Mouse (Mus musculus) liver, embryonic 14.5 days (tissue): ENCODE measurements around the gene Ppp1r18. TPM values are rescaled to one million over a fixed set of nuclear protein-coding genes. Genes with fewer than 3 reads are reported as not detected.

Source experiments
- ATAC-seq: fragments of 200-750 bp; cut with Nextera tagmentation; 2 replicates; pipeline ENCODE4 v1.8.0; 2017; ENCODE audit warnings: moderate number of reproducible peaks, mild to moderate bottlenecking, moderate library complexity; ENCODE audit not compliant: insufficient read depth
- DNase-seq, 3 experiments: peaks; one replicate each; pipeline ENCODE4 v3.0.0-alpha.2; 2012 to 2013; ENCODE audit warnings: low read depth in 3 of 3, low spot score in 3 of 3
- H3K27ac ChIP-seq: fragments of 300-500 bp; sonication (generic); 2 replicates; pipeline ENCODE4 v1.5.1; 2014; ENCODE audit warnings: moderate library complexity, mild to moderate bottlenecking, control low read depth, inconsistent platforms
- H3K27me3 ChIP-seq: fragments of 300-500 bp; sonication (generic); 2 replicates; pipeline ENCODE4 v1.6.1; 2014; ENCODE audit warnings: mild to moderate bottlenecking, low read length, moderate library complexity; ENCODE audit not compliant: control insufficient read depth, insufficient read depth
- H3K36me3 ChIP-seq: fragments of 300-500 bp; sonication (generic); replicated peaks from 2 replicates; pipeline ENCODE4 v1.6.1; 2014; ENCODE audit warnings: low read depth; ENCODE audit not compliant: control insufficient read depth, insufficient read depth
- H3K4me1 ChIP-seq, 2 experiments: fragments of 200-500 bp in 1 of 2; fragments of 300-500 bp in 1 of 2; sonication (generic) in 1 of 2; replicated peaks; 2 replicates each; pipeline ENCODE4 v1.6.1; 2012 to 2014; ENCODE audit warnings: antibody characterized with exemption in 1 of 2, inconsistent platforms in 1 of 2, low read length in 1 of 2; ENCODE audit not compliant: control insufficient read depth in 2 of 2, insufficient read depth in 2 of 2
- H3K4me2 ChIP-seq: fragments of 300-500 bp; sonication (generic); 2 replicates; pipeline ENCODE4 v1.6.1; 2014; ENCODE audit warnings: low read depth, mild to moderate bottlenecking, control low read depth, moderate library complexity
- H3K4me3 ChIP-seq, 2 experiments: fragments of 200-500 bp in 1 of 2; fragments of 300-500 bp in 1 of 2; sonication (generic) in 1 of 2; 2 replicates each; pipeline ENCODE4 v1.5.1; 2012 to 2014; ENCODE audit warnings: low read depth in 2 of 2, low read length in 2 of 2, mild to moderate bottlenecking in 2 of 2, control low read depth in 1 of 2, inconsistent platforms in 1 of 2, moderate library complexity in 1 of 2; ENCODE audit not compliant: insufficient read depth in 1 of 2
- H3K9ac ChIP-seq: fragments of 300-500 bp; sonication (generic); replicated peaks from 2 replicates; pipeline ENCODE4 v1.6.1; 2014; ENCODE audit warnings: mild to moderate bottlenecking, control low read depth, moderate library complexity
- H3K9me3 ChIP-seq: fragments of 300-500 bp; sonication (generic); 2 replicates; pipeline ENCODE4 v1.6.1; 2016; ENCODE audit warnings: low read length, mixed read lengths; ENCODE audit not compliant: control insufficient read depth
- CTCF ChIP-seq: IDR thresholded peaks from 2 replicates; pipeline ENCODE4 v1.5.1; 2016; ENCODE audit warnings: antibody characterized with exemption, low read depth, control low read depth
- EP300 ChIP-seq: IDR thresholded peaks from 2 replicates; pipeline ENCODE4 v1.6.1; 2016; ENCODE audit warnings: antibody characterized with exemption, low read depth
- WGBS: fragments of 180-500 bp; shearing (Covaris S2); extraction: QIAGEN DNeasy Blood & Tissue Kit; methylation state at CpG from one replicate; pipeline ENCODE4 v1.1.7; 2014; ENCODE audit not compliant: insufficient replicate concordance; 5-methylcytosine and 5-hydroxymethylcytosine counted together
- polyA plus RNA-seq, 2 experiments: library from polyadenylated mRNA; depleted of rRNA in 1 of 2; stranded (reverse) in 1 of 2; unstranded in 1 of 2; fragments of >200 nt; fragmentation: Nextera tagmentation in 1 of 2; extraction: Ambion mirVana in 1 of 2; gene quantifications; 2 replicates each; pipeline versions ENCODE4 v1.2.1 to v1.2.3; 2012 to 2014

Gene Ppp1r18
- polyA plus RNA-seq, 2 experiments, result 8.2 to 8.7 TPM

- WGBS, result under 1% methylated on average over 62 of the region's 62 CpGs
- ATAC-seq, result peak; percentile 43
- peak in 1 of 3 experiments; percentile 79 for DNase-seq
- H3K4me2 ChIP-seq, result peak within 1 kb of the TSS; percentile 97
- peaks cover 35 to 44% of the 10 kb centered on the region in 2 experiments for H3K4me1 ChIP-seq
- H3K36me3 ChIP-seq, result peaks cover 4% of the 10 kb centered on the region; the same call in 1 of the 2 replicates
- TF ChIP-seq CTCF, result no peak
- TF ChIP-seq EP300, result no peak; the same call in 1 of the 2 replicates
- no peaks in the 10 kb centered on the region for H3K9me3 ChIP-seq
- peak within 1 kb of the TSS; percentile 89 to 94 for H3K4me3 ChIP-seq
- H3K9ac ChIP-seq, result peak within 1 kb of the TSS; percentile 82
- no peaks in the 10 kb centered on the region for H3K27me3 ChIP-seq
- H3K27ac ChIP-seq, result peak within 1 kb of the TSS; percentile 94
Observed at GRCm38 (mm10) chr17:35821439-35822430, 43.7 kb upstream of the Ppp1r18 start, which contains the start of gene Ier3. Gene Ier3, plus strand, starts transcription at chr17:35821684.

- Histone ChIP-seq H3K9ac (peak overlapping the region; percentile 82), H3K36me3 (peaks cover 5% of the 10 kb centered on the region), H3K27me3 (no peaks in the 10 kb centered on the region), H3K4me2 (peak overlapping the region; percentile 97), H3K9me3 (no peaks in the 10 kb centered on the region), H3K4me3 (peak overlapping the region; percentile 89 to 94), H3K27ac (peak overlapping the region; percentile 94), H3K4me1 (peaks cover 35 to 44% of the 10 kb centered on the region in 2 experiments)
- TF ChIP-seq EP300 (no peak), CTCF (no peak)
- WGBS, result 2% methylated on average over 11 of the region's 11 CpGs
- no peak for ATAC-seq
- DNase-seq, result no peak
Observed at GRCm38 (mm10) chr17:35822564-35822963, 42.8 kb upstream of the Ppp1r18 start.

- peak within 1 kb of the TSS; percentile 94 for H3K27ac ChIP-seq
- peak within 1 kb of the TSS; percentile 82 for H3K9ac ChIP-seq
- H3K4me1 ChIP-seq, result peaks cover 35 to 44% of the 10 kb centered on the region in 2 experiments
- ATAC-seq, result peak; percentile 78
- H3K4me2 ChIP-seq, result peak within 1 kb of the TSS; percentile 97
- peak; percentile 39 for TF ChIP-seq EP300
- no peak for TF ChIP-seq CTCF
- WGBS, result under 1% methylated on average over 45 of the region's 47 CpGs
- peaks cover 11% of the 10 kb centered on the region for H3K36me3 ChIP-seq
- peak within 1 kb of the TSS; percentile 89 to 94 for H3K4me3 ChIP-seq
- peak; percentile 82 to 89 (median 85) for DNase-seq
- no peaks in the 10 kb centered on the region for H3K27me3 ChIP-seq
- no peaks in the 10 kb centered on the region for H3K9me3 ChIP-seq
Observed at GRCm38 (mm10) chr17:35822964-35823937, 42.1 kb upstream of the Ppp1r18 start, which contains the start of gene Flot1. Gene Flot1, plus strand, starts transcription at chr17:35823230.

GRCm38 (mm10) chr17:35824402-35824801 lies 41.0 kb upstream of the Ppp1r18 start:
- WGBS, result 67% methylated on average over 7 of the region's 7 CpGs
- peak overlapping the region; percentile 82 for H3K9ac ChIP-seq
- H3K4me3 ChIP-seq, result peak overlapping the region in 1 of 2 experiments; percentile 89; a peak in 2 of 4 replicates

More at GRCm38 (mm10) chr17:35824402-35824801, 41.0 kb upstream of the Ppp1r18 start:
- Histone ChIP-seq H3K27ac (peak overlapping the region; percentile 94), H3K4me1 (peaks cover 35 to 44% of the 10 kb centered on the region in 2 experiments), H3K4me2 (peak overlapping the region; percentile 97), H3K27me3 (no peaks in the 10 kb centered on the region), H3K36me3 (peaks cover 11% of the 10 kb centered on the region), H3K9me3 (no peaks in the 10 kb centered on the region)
- TF ChIP-seq CTCF, result peak; percentile 86
- TF ChIP-seq EP300, result no peak
- DNase-seq (no peak), ATAC-seq (no peak)
